Mouse (Mus musculus) intestine, embryonic 15.5 days (tissue): ENCODE data around the gene Cd69. TPM values are rescaled to one million over a fixed set of nuclear protein-coding genes. Genes with fewer than 3 reads are reported as not detected.

Experiments
- ATAC-seq: fragments of 200-750 bp; cut with Nextera tagmentation; 2 replicates; pipeline ENCODE4 v1.8.0; 2017; ENCODE audit warnings: moderate TSS enrichment, moderate library complexity
- H3K27ac ChIP-seq: fragments of 300-500 bp; sonication (generic); 2 replicates; pipeline ENCODE4 v1.5.1; 2015; ENCODE audit warnings: mild to moderate bottlenecking, inconsistent platforms
- H3K27me3 ChIP-seq: fragments of 300-500 bp; sonication (generic); replicated peaks from 2 replicates; pipeline ENCODE4 v1.6.1; 2015; ENCODE audit warnings: inconsistent platforms
- H3K36me3 ChIP-seq: fragments of 300-500 bp; sonication (generic); 2 replicates; pipeline ENCODE4 v1.6.1; 2015; ENCODE audit warnings: inconsistent platforms
- H3K4me1 ChIP-seq: fragments of 300-500 bp; sonication (generic); replicated peaks from 2 replicates; pipeline ENCODE4 v1.6.1; 2015; ENCODE audit warnings: inconsistent platforms
- H3K4me2 ChIP-seq: fragments of 300-500 bp; sonication (generic); replicated peaks from 2 replicates; pipeline ENCODE4 v1.6.1; 2015; ENCODE audit warnings: mild to moderate bottlenecking, inconsistent platforms
- H3K4me3 ChIP-seq: fragments of 300-500 bp; sonication (generic); replicated peaks from 2 replicates; pipeline ENCODE4 v1.5.1; 2015; ENCODE audit warnings: inconsistent platforms
- H3K9ac ChIP-seq: fragments of 300-500 bp; sonication (generic); 2 replicates; pipeline ENCODE4 v1.6.1; 2015; ENCODE audit warnings: inconsistent platforms
- H3K9me3 ChIP-seq: fragments of 300-500 bp; sonication (generic); 2 replicates; pipeline ENCODE4 v1.6.1; 2016; ENCODE audit warnings: inconsistent platforms
- WGBS: fragments of 180-500 bp; shearing (Covaris S2); methylation state at CpG from one replicate; pipeline ENCODE4 v1.1.7; 2015; 5-methylcytosine and 5-hydroxymethylcytosine counted together
- polyA plus RNA-seq: library from polyadenylated mRNA; unstranded; fragments of >200 nt; fragmentation: Nextera tagmentation; extraction: Ambion mirVana; gene quantifications from 2 replicates; pipeline ENCODE4 v1.2.1, GENCODE M21; 2015

Cd69 gene
- polyA plus RNA-seq, 1 experiment from 2014 or later = 0.28 TPM

DNA sequence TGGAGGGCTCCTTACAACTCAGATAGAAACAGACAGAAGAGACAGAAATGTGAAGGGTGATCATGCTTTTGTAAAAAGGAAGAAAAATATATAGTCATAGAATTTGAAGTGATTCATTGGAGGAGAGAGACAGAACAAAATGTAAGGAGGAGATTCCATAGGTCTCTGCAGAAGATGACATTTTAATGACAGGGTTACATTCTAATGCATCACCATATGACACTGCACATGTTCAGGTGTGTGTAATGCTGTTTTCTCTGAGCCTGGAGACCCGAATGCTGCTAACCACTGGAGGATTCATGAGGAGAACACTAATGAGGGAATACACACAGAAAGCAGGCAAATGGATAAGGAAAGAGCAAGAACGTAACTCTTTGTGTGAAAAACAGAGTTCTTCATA is 760 bp downstream of the Cd69 start:
- H3K4me3 ChIP-seq = no peak overlapping the region
- 83% methylated on average over 2 of the region's 2 CpGs for WGBS
- no peaks in the 10 kb centered on the region for H3K36me3 ChIP-seq
- H3K4me2 ChIP-seq = no peak overlapping the region
- no peaks in the 10 kb centered on the region for H3K4me1 ChIP-seq
- H3K27ac ChIP-seq = no peak overlapping the region
- H3K27me3 ChIP-seq = no peaks in the 10 kb centered on the region
- no peak overlapping the region for H3K9ac ChIP-seq
- no peak for ATAC-seq
- H3K9me3 ChIP-seq = no peaks in the 10 kb centered on the region

DNA sequence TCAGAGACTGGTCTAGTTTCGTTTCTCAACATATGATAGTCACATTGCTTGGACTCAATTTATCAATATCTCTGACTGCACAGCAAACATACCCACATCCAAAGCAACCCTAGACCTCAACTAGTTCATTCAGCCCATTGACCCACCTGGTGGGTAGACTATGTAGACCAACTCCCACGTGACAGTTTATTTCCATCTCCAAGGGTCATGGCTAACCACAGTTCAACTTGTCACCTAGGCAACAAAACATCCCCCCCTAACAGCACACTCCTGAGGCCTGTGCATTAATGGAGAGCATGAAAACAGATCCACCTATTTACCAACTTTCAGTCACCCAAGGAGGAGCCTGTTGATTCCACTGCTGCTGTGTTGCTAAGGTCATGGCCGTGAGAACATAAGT is 1.6 kb downstream of the Cd69 start:
- Histone ChIP-seq H3K4me3 (no peak overlapping the region), H3K36me3 (no peaks in the 10 kb centered on the region), H3K27ac (no peak overlapping the region), H3K4me1 (no peaks in the 10 kb centered on the region), H3K9ac (no peak overlapping the region), H3K27me3 (no peaks in the 10 kb centered on the region), H3K4me2 (no peak overlapping the region), H3K9me3 (no peaks in the 10 kb centered on the region)
- ATAC-seq = no peak
- 79% methylated on average over 3 of the region's 3 CpGs for WGBS

DNA sequence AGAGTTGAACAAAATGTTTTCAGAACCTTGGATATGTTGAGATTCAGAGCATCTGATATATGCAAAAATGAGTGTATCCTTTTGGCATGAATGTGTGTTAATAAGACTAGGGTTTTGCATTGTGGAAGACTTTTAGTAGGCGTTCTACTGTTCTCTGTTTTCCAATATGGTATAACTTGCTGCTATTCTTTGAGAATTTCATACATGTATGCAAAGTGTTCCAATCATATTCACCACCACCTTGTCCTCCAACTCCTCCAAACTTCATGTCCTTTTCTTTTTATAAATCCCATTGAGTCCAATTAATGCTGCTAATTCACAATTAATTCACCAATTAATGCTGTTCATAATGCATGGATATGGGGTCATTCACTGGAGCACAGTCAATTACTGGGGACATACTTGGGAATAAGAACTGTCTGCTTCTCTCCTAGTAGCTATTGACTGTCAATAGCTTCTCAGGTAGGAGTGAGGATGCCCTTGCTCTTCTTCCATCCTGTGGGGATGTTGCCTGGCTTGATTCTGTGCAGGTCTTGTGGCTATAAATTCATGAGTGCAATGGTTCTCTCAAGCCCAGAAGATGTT is 8.7 kb downstream of the Cd69 start:
- no peak overlapping the region for H3K9ac ChIP-seq
- no peak for ATAC-seq

DNA sequence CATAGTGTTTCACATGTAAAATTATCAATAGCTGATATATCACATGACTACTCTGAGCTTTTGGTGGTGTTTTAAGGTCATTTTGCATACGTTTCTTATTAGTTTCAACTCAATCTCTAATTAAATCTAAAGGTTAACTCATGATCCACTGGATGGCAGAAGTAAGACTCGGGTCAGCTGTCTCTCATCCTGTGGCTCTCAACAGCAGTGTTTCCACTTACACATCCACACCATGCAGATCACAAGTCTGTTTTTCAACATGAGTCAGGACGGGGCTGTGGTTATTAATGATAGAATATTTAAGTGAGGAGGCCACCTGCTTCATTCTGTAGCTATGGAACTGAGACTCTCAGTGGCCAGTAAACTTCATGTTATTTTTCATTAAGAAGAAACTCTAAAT is 9.4 kb downstream of the Cd69 start:
- 75% methylated on average over 3 of the region's 3 CpGs for WGBS
- Histone ChIP-seq H3K27me3 (no peaks in the 10 kb centered on the region), H3K4me1 (no peaks in the 10 kb centered on the region), H3K4me2 (no peak overlapping the region), H3K4me3 (no peak overlapping the region), H3K9ac (no peak overlapping the region), H3K27ac (no peak overlapping the region), H3K36me3 (no peaks in the 10 kb centered on the region), H3K9me3 (no peaks in the 10 kb centered on the region)
- ATAC-seq = no peak

More for the DNA sequence above, 8.7 kb downstream of the Cd69 start:
- no peaks in the 10 kb centered on the region for H3K9me3 ChIP-seq
- H3K27ac ChIP-seq = no peak overlapping the region
- WGBS = 82% methylated on average over 1 of the region's 1 CpGs
- no peaks in the 10 kb centered on the region for H3K36me3 ChIP-seq
- H3K27me3 ChIP-seq = no peaks in the 10 kb centered on the region
- H3K4me2 ChIP-seq = no peak overlapping the region
- H3K4me3 ChIP-seq = no peak overlapping the region
- no peaks in the 10 kb centered on the region for H3K4me1 ChIP-seq

DNA sequence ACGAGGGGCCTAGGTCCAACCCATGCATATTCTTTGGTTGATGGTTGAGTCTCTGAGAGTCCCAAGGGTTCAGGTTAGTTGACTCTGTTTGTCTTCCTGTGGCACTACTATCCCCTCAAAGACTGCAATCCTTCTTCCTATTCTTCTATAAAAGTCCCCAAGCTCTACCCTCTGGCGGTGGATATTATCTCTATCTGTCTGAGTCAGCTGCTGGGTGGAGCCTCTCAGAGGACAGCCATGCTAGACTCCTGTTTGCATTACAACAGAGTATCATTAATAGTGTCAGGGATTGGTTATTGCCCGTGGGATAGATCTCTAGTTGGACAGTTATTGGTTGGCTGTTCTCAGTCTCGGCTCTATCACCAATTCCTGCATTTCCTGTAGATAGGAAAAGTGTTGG is 14.3 kb downstream of the Cd69 start:
- Histone ChIP-seq H3K4me3 (no peak overlapping the region), H3K9me3 (no peaks in the 10 kb centered on the region), H3K36me3 (no peaks in the 10 kb centered on the region), H3K4me1 (no peaks in the 10 kb centered on the region), H3K4me2 (no peak overlapping the region), H3K9ac (no peak overlapping the region), H3K27ac (no peak overlapping the region), H3K27me3 (no peaks in the 10 kb centered on the region)
- WGBS = 82% methylated on average over 4 of the region's 4 CpGs
- ATAC-seq = no peak

DNA sequence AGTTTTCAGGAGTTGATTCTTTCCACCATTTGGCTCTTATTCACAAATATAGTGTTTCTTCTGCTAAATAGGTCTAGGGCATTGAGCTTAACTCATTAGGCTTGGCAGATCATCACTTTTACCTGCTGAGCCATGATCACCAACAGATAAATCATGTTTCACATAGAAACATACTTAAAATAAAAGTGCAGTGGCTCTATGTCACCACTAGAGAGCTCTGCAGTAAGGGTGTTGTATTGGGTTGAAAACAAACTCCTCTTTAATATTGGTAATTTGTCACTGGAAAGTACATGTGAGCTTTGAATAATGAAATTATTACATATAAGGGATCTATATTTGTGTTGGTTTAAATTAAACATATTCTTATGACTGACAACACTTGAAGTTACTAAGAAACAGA is 15.2 kb downstream of the Cd69 start:
- Histone ChIP-seq H3K36me3 (no peaks in the 10 kb centered on the region), H3K27ac (no peak overlapping the region), H3K27me3 (no peaks in the 10 kb centered on the region), H3K9ac (no peak overlapping the region), H3K4me1 (no peaks in the 10 kb centered on the region), H3K9me3 (no peaks in the 10 kb centered on the region), H3K4me2 (no peak overlapping the region), H3K4me3 (no peak overlapping the region)
- no peak for ATAC-seq

DNA sequence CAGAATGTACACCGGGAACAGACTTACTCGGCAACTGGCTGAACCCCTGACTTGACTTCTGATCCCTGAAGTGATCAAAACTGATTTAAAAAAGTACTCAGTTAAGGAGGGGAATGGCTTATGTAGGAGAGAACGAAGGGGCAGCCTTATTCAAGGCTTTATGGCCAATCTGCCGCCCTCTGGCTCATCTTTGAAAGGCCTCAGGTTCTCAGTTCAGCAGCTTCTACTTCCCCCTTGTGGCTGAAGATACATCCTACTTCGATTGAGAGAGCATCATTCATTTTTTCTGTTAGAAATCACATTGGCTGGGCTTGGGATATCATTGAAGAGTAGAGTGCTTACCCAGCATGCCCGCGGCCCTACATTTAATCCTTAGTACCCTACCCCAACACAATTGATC is 19.2 kb downstream of the Cd69 start:
- no peak overlapping the region for H3K4me3 ChIP-seq
- H3K9ac ChIP-seq = no peak overlapping the region
- no peak for ATAC-seq
- H3K9me3 ChIP-seq = no peaks in the 10 kb centered on the region
- no peak overlapping the region for H3K27ac ChIP-seq
- H3K36me3 ChIP-seq = no peaks in the 10 kb centered on the region
- 54% methylated on average over 7 of the region's 7 CpGs for WGBS
- no peak overlapping the region for H3K4me2 ChIP-seq
- no peaks in the 10 kb centered on the region for H3K4me1 ChIP-seq
- H3K27me3 ChIP-seq = no peaks in the 10 kb centered on the region

DNA sequence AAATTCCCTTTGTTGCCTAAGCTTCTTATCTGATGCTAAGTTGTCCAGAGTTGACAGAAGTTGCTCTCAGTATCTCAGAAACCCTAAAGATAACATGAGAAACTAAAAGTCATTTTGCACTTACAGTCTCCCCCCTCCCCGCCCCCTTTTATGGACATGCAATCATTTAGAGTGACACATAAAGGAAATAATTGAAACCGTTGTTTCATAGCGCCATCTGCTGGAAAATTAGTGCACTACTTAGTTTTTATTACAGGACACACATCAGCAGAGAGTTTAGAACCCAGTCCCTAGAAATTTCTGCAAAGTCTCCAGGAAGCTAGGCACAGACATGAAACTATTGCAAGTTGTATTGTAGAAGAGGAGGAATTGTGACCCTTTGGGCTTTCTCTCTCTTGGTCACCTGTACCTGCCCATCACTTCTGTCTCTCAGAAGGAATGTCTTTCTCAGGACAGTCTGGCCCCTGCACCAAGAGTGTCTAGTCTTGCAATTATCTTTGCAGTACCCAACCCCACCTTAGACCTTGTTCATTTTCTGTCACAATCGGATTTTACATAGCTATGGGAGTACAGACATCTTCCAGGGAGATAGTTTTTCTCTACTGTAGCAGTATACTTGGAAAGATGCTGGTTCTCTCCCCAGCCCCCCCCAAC is 20.2 kb downstream of the Cd69 start:
- Histone ChIP-seq H3K27me3 (no peaks in the 10 kb centered on the region), H3K9me3 (no peaks in the 10 kb centered on the region), H3K4me2 (no peak overlapping the region), H3K4me3 (no peak overlapping the region), H3K27ac (no peak overlapping the region), H3K36me3 (no peaks in the 10 kb centered on the region), H3K9ac (no peak overlapping the region), H3K4me1 (no peaks in the 10 kb centered on the region)
- peak; percentile 68 for ATAC-seq
- WGBS = 19% methylated on average over 4 of the region's 4 CpGs

DNA sequence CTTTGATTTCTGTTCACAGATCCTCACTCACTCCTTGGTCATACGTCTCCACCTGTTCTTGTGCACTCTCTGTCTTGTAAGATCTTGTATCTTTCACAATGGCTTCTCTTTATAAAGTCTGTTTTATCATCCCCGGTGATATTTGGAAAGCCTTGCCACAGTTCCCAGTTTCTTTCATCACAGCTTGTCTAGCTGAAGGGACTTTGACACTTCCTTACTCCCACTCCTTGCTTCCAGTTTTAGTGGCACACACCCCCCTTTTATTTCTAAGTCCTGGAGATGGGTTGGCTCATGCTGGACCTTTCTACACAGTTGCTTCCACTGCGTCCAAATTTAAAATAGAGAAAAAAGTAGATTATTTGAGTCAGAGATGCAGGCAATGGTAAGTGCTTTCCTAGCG is 20.9 kb downstream of the Cd69 start:
- H3K36me3 ChIP-seq = no peaks in the 10 kb centered on the region
- no peaks in the 10 kb centered on the region for H3K4me1 ChIP-seq
- ATAC-seq = peak; percentile 60
- H3K9me3 ChIP-seq = no peaks in the 10 kb centered on the region
- no peak overlapping the region for H3K4me3 ChIP-seq
- H3K27me3 ChIP-seq = no peaks in the 10 kb centered on the region
- no peak overlapping the region for H3K27ac ChIP-seq
- no peak overlapping the region for H3K9ac ChIP-seq
- whole genome bisulfite sequencing = 61% methylated on average over 4 of the region's 4 CpGs
- H3K4me2 ChIP-seq = no peak overlapping the region

DNA sequence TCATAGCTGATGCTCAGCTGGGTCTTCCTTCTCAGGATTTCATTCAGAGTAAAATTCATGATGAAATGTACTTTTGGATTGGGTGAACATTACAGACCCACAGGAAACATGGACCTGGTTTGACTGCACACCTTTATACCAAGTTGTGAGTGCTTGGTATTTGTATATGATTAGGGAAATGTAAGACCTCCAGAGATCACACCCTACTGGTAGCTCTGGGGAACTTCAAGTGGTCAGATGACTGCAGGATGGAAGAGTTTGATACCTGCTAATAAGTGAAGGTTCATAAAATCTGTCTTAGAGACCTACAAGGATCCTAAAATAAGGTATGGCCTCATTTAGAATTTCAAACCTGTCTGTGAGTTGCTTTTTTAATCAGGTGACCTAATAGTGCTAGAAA is 27.0 kb downstream of the Cd69 start:
- H3K9me3 ChIP-seq = no peaks in the 10 kb centered on the region
- ATAC-seq = no peak
- no peak overlapping the region for H3K4me3 ChIP-seq
- H3K4me1 ChIP-seq = no peaks in the 10 kb centered on the region
- H3K4me2 ChIP-seq = no peak overlapping the region
- no peaks in the 10 kb centered on the region for H3K27me3 ChIP-seq
- H3K27ac ChIP-seq = no peak overlapping the region
- H3K9ac ChIP-seq = no peak overlapping the region
- H3K36me3 ChIP-seq = no peaks in the 10 kb centered on the region

DNA sequence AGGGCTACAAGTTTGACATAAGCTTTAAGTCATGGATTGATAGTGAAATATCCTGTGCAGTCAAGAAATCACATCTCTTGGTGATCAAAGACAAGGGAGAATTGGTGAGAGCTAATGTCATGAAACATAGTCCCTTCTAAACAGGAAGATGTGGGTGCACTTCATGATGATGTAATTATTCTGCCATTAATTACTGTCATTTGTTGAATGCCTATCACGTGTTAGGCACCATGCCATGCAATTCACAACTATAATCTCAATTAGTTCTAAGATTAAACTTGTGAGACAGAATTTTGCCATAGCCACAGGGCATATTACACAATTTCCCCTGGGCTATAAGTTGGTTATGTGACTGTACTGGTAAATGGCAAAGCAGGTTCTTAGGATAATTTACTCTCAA is 28.2 kb downstream of the Cd69 start:
- H3K27ac ChIP-seq = no peak overlapping the region
- no peak overlapping the region for H3K4me2 ChIP-seq
- no peaks in the 10 kb centered on the region for H3K36me3 ChIP-seq
- H3K4me3 ChIP-seq = no peak overlapping the region
- WGBS = 68% methylated on average over 1 of the region's 1 CpGs
- H3K4me1 ChIP-seq = no peaks in the 10 kb centered on the region
- no peak overlapping the region for H3K9ac ChIP-seq
- ATAC-seq = no peak
- H3K27me3 ChIP-seq = no peaks in the 10 kb centered on the region
- H3K9me3 ChIP-seq = no peaks in the 10 kb centered on the region

DNA sequence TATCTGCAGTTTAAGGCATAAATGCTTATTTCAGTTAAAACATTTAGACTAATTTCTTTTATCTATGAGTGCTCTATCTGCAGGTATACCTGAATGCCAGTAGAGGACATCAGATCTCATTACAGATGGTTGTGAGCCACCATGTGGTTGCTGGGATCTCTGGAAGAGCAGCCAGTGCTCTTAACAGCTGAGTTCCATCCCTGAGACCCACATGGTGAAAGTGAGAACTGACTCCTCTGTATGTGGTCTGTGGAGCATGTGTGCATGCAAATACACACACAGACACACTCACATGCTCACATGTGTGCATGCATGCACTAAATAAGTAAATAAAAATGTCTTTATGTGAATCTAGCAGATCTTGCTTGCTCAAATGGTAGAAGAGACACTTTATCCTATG is 29.4 kb downstream of the Cd69 start:
- Histone ChIP-seq H3K27me3 (no peaks in the 10 kb centered on the region), H3K27ac (no peak overlapping the region), H3K36me3 (no peaks in the 10 kb centered on the region), H3K9me3 (no peaks in the 10 kb centered on the region), H3K4me3 (no peak overlapping the region), H3K9ac (no peak overlapping the region), H3K4me1 (no peaks in the 10 kb centered on the region), H3K4me2 (no peak overlapping the region)
- no peak for ATAC-seq

DNA sequence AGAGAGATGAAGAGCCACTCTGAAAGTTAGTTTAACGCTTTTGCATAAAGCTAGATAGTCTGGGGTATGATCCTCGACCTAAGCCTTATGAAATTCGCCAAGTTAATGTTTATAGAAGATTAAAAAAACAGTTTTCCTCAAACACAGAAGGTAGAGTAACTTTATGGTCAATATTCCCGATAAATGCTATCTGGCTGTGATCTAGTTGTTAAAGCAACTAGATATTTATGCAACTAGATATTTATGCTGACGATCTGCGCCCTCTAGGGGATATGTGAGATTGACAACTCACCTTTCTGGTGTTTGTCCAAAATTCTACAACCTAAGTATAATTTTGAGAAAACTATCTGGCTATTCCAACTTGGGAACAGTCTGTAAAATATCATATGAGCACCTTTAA is 33.3 kb downstream of the Cd69 start:
- 55% methylated on average over 6 of the region's 6 CpGs for WGBS
- Histone ChIP-seq H3K36me3 (no peaks in the 10 kb centered on the region), H3K9me3 (no peaks in the 10 kb centered on the region)

More for the DNA sequence above, 33.3 kb downstream of the Cd69 start:
- Histone ChIP-seq H3K27me3 (no peaks in the 10 kb centered on the region), H3K4me3 (no peak overlapping the region), H3K9ac (no peak overlapping the region), H3K27ac (no peak overlapping the region), H3K4me1 (no peaks in the 10 kb centered on the region), H3K4me2 (no peak overlapping the region)
- ATAC-seq = no peak
